ENCODE assay signal across 11 mouse cellular contexts in the genomic region with DNA sequence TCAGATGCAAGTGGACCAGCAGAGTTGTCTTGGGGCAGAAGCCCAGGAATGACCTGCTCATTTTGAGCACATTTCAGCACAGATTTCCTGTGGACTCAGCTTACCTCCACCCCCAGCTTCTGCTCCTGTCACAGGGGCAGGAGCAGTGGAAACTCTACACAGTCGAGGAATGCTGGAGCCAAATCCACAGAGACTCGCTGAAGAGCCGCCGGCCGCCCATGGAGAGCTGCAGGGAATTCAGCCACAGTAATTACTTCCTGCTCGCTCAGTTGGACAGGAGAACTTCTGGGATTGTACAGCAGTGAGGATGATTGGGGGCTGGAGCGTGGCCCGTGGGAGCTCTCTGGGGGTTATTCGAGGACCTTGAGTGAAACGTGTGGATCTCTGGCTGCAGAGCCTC. TPM values are rescaled to one million over a fixed set of nuclear protein-coding genes. Genes with fewer than 3 reads are reported as not detected.
DNase-seq lines count a peak whose midpoint lies in the region; ATAC-seq lines count a peak whose summit lies in the region.
"Had no signal": no experiment of that assay in that cellular context is flagged by ENCODE, and none has a peak within 500 bp of the region (broad histone marks: within the 10 kb centered on the region; RNA-seq: fewer than 3 reads in every experiment).

No protein-coding gene starts in this region.

- H3K9me3 ChIP-seq in heart, embryonic 11.5 days (replicated peaks; ENCODE audit: control insufficient read depth, low read length): no peaks in the 10 kb centered on the region
- H3K9me3 ChIP-seq: midbrain, embryonic 12.5 days had no signal

- peak overlapping the region; percentile 97 for H3K4me2 ChIP-seq in heart, embryonic 11.5 days
- H3K4me2 ChIP-seq: midbrain, embryonic 12.5 days had no signal

- peaks cover 47% of the 10 kb centered on the region for H3K4me1 ChIP-seq in brown adipose tissue, adult 24 weeks (ENCODE audit: control insufficient read depth, insufficient read depth, insufficient read length, low read length)
- H3K4me1 ChIP-seq in heart, embryonic 11.5 days (ENCODE audit: control insufficient read depth, insufficient read depth, low read length): peaks cover 34% of the 10 kb centered on the region

- peak; percentile 65 for DNase-seq in kidney, postnatal 10 days
- no peak for DNase-seq in kidney, adult 9 months
- DNase-seq in layer of hippocampus, postnatal 25 days (ENCODE audit: extremely low spot score in 1 of 2, low spot score in 1 of 2): no peak
- DNase-seq in cerebellum, postnatal 14 days: no peak
- DNase-seq in left cerebral cortex, postnatal 25 days (ENCODE audit: low spot score in 2 of 2): no peak
- DNase-seq: cerebellum, adult 11 months had no signal

- H3K79me2 ChIP-seq in macrophage (ENCODE audit: inconsistent target): peaks cover 36% of the 10 kb centered on the region

- intact Hi-C loops in left cerebral cortex, postnatal 25 days (cut with DNase I): no loop called here

- peaks cover 12% of the 10 kb centered on the region for H3K27me3 ChIP-seq in heart, embryonic 11.5 days (ENCODE audit: control insufficient read depth, insufficient read depth, low read length)

- no peaks in the 10 kb centered on the region for H3K36me3 ChIP-seq in heart, embryonic 11.5 days (ENCODE audit: control insufficient read depth, insufficient read depth, low read length)
- H3K36me3 ChIP-seq in macrophage (ENCODE audit: inconsistent target): no peaks in the 10 kb centered on the region
- H3K36me3 ChIP-seq: midbrain, embryonic 12.5 days had no signal

- 31% methylated on average over 10 of the region's 10 CpGs for WGBS in heart, embryonic 11.5 days (ENCODE audit: insufficient replicate concordance)
- WGBS in macrophage (ENCODE audit: missing documents): 63% methylated on average over 10 of the region's 10 CpGs

- ATAC-seq in heart, embryonic 11.5 days (replicated peaks; ENCODE audit: insufficient number of reproducible peaks, low FRiP score, low TSS enrichment): no peak

- H3K27ac ChIP-seq in brown adipose tissue, adult 24 weeks (replicated peaks; ENCODE audit: low read depth, low read length): peak overlapping the region; percentile 39
- H3K27ac ChIP-seq in heart, embryonic 11.5 days (ENCODE audit: low read depth, low read length): peak overlapping the region; percentile 18; the same call in 1 of the 2 replicates
- H3K27ac ChIP-seq in macrophage: peak overlapping the region; percentile 96
- H3K27ac ChIP-seq: midbrain, embryonic 12.5 days had no signal

- no peak overlapping the region for H3K4me3 ChIP-seq in brown adipose tissue, adult 24 weeks (ENCODE audit: insufficient read depth, low read depth, low read length)
- no peak overlapping the region for H3K4me3 ChIP-seq in heart, embryonic 11.5 days (ENCODE audit: low read depth, low read length)
- H3K4me3 ChIP-seq in macrophage (ENCODE audit: inconsistent target): no peak overlapping the region
- H3K4me3 ChIP-seq: midbrain, embryonic 12.5 days had no signal

- 0 out of 2 replicates have a peak overlapping the region, but pooled peaks have one; percentile 6 for H3K9ac ChIP-seq in heart, embryonic 11.5 days (ENCODE audit: low read depth, low read length)
- H3K9ac ChIP-seq: midbrain, embryonic 12.5 days had no signal

RNA-seq across cellular contexts. Expression of a gene that starts 3.0 kb away (rescaled TPM):
- 17.9 and 18.3 TPM in 2 replicates for polyA plus RNA-seq in brown adipose tissue, adult 24 weeks (2012; ENCODE audit: insufficient read depth, insufficient read length, missing spikeins)
- 65.0 and 94.5 TPM in 2 replicates for polyA plus RNA-seq in heart, embryonic 11.5 days (2014; fragmentation: Nextera tagmentation; extraction: Ambion mirVana)
- 10 to 100 TPM in 22 of 26 experiments, 1 to 10 TPM in 4; 5.1 to 68.8 (median 24.5) TPM for total RNA-seq in macrophage (2018; cell fraction: chromatin; rRNA removed)
- 10 to 100 TPM in 23 of 26 experiments, 1 to 10 TPM in 3; 8.6 to 81.9 (median 35.9) TPM for total RNA-seq in macrophage (2018; cell fraction: cytosol; rRNA removed)
- total RNA-seq in macrophage (2018; cell fraction: nucleus; rRNA removed): 100 to 1,000 TPM in 3 of 26 experiments, 10 to 100 TPM in 23; 12.2 to 255 (median 66.8) TPM
- polyA plus RNA-seq in macrophage (2018): 9.3 to 47.2 TPM (median 39.5 TPM) in 3 replicates
- total RNA-seq in layer of hippocampus, postnatal 25 days (2021): 1 to 10 TPM; 3.1 to 3.8 TPM
- total RNA-seq in left cerebral cortex, postnatal 25 days (2021): 1 to 10 TPM; 3.8 to 4.1 TPM
- total RNA-seq: MEL had no signal

Comparison
In these comparisons a context has a peak if more than half of its experiments do, and no peak if none do; other contexts are left out.
1. H3K27ac ChIP-seq: peak in every context shown above with its lines; median percentile 96 in macrophage; 39 in brown adipose tissue, adult 24 weeks; 18 in heart, embryonic 11.5 days.